Mouse (Mus musculus) brain, embryonic 14.5 days (tissue): Measurements from ENCODE around the gene Paics.

Experiments used
- CTCF ChIP-seq: fragments of 200-500 bp; IDR thresholded peaks from 2 replicates; pipeline ENCODE4 v1.5.1; 2012; ENCODE audit warnings: inconsistent platforms, mild to moderate bottlenecking, moderate library complexity, borderline replicate concordance; ENCODE audit not compliant: insufficient read depth, insufficient read length; ENCODE audit errors: extremely low read depth
- POLR2A ChIP-seq: fragments of 200-500 bp; IDR thresholded peaks from 2 replicates; pipeline ENCODE4 v1.6.1; 2012; ENCODE audit warnings: mild to moderate bottlenecking, inconsistent platforms, borderline replicate concordance; ENCODE audit not compliant: poor library complexity, insufficient read depth, insufficient read length, severe bottlenecking; ENCODE audit errors: extremely low read depth

- TF ChIP-seq CTCF (no peak), POLR2A (no peak)
Measured at GRCm38 (mm10) chr5:76910807-76911206, 40.3 kb upstream of the Paics start.
